Mouse (Mus musculus) urinary bladder, postnatal 10 days (tissue): ENCODE measurements around the gene Osbpl8.

ENCODE experiments used
- DNase-seq: peaks from one replicate; pipeline ENCODE4 v3.0.0; 2022; ENCODE audit warnings: low spot score

The Osbpl8 gene

DNA sequence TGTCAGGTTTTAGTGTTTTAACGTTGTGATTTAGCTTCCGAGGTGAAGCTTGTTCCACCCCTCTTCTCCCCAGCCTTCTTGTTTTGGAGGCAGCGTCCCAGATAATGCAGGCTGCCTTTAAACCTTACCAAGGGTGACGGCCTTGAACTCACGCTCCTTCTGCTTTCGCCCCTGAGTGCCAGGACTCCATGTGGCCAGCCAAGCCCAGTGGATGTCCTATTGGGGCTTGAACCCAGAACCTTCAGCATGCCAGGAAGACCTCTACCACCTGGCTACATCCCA lies 70.7 kb downstream of the Osbpl8 start:
- no peak for DNase-seq

DNA sequence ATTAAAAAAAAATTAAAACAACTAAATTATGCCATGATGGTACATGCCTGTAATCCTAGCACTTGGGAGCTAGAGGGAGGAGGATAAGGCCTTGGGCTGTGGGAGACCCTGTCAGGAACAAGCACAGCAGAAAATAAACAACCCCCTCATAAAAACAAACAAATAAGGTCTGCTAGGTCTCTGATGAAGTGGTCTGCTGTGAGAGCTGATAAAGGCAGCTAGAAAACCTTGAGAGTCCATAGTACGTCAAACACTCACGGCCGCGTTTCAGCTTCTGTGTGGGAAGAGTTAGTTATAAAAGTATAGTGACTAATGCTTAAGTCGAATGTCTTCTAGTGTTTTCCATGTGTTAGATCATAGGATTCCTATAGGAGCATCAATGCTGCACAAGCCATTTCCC lies 72.9 kb downstream of the Osbpl8 start:
- DNase-seq: no peak

DNA sequence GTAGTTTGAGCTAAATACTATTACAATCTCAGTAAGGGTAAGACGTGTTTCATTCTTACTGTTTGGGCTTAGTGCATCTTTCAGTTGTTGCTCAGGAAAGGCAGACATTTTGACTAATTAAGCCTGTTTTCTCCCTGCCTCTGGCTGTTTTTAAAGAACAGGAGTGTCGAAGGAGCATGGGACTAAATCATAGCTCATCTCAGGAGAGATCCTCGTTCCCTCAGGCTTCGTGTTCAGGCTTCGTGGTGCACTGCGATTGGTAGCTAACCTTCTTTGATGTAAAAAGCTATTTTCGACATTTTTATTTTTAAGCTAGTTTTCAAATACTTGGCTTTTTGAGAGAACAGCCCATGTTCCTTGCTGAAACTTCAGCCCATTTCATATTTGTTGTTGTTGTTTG lies 78.1 kb downstream of the Osbpl8 start:
- DNase-seq: no peak

DNA sequence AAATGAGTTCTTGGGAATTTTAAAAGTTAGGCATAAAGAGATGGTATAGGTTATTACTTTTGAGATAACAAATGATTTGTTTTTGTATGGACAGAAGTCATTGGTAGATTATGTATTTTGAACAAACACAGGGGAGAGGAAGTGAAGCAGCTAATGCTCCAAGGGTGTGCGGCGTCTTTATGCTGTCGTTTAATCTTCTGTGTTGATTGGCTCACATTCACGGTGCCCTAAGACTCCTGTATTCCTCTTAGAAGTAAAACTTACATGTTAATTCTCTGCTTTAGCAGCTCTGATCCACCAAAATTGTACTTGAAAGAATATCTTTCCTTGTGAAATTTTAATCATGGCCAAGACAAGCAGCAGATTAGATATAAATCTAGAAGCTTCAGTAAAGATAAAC lies 83.1 kb downstream of the Osbpl8 start:
- DNase-seq: no peak

DNA sequence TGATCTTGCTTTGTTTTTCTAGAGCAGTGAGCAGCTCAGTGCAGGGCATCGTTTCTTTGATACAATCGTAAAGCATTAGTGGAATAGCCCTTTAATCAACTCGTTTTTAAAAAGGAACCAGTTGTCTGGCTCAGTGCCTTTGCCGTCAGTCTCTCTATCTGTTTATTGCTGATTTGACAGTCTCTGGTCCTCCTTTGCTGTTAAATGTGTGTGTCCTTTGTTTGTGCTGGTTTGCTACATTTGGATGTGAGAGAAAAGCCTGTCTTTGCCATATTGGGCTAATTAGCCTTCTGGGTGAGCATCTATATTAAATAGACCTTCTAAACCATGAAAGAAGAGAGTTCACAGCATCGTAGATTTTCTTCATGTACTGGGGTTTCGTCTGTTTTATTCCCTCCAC lies 83.6 kb downstream of the Osbpl8 start:
- DNase-seq: no peak

DNA sequence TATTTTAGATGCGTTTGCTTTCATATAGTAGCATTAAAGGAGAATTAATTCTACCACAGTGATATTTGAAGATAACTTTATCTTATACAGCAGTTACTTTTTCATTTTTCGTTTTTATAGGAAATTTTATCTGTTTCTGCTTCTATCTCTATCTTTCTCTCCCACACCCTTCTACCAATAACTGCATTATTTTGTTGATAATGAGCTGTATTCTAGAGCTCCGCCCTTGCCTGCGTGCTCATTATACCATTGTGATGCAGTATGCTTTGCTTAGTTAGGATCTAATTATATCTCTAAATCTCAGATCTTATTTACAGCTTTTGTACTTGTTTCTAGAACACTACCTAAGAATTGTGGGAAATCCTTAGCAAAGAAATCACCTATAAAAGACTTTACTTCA lies 85.6 kb downstream of the Osbpl8 start:
- DNase-seq: no peak

DNA sequence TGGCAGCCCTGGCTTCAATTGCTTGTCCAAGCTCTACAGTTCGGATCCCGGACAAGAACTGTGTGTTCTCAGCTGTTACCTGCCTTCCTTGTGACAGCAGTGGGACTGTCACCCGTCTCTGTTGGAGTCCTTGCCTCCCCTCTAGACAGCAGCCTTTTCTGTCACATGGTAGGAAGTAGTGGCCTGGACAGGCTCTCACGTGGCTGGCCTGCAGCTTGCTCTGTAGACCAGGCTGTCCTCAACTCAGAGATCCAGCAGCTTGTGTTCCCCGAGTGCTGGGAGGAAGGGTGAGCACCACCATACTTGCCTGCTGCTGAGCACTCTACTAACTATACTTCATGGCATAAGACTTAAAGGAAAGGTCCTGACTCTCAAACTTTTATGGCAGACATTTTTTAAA lies 87.1 kb downstream of the Osbpl8 start:
- DNase-seq: no peak

DNA sequence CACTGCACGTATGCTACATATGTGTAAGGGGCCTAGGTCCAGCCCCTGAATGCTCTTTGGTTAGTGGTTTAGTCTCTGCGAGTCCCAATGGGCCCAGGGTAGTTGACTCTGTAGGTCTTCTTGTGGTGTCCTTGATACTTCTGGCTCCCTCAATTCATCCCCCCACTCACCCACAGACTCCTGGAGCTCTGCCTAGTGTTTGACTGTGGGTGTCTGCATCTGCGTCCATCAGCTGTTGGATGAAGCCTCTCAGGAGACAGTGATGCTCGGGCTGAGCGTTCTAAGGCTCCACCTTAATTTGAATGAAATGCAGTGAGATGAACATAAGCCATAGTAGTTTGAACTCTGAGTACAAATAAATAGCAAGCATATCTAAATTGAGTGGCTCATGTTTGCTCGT lies 90.7 kb downstream of the Osbpl8 start:
- no peak for DNase-seq

DNA sequence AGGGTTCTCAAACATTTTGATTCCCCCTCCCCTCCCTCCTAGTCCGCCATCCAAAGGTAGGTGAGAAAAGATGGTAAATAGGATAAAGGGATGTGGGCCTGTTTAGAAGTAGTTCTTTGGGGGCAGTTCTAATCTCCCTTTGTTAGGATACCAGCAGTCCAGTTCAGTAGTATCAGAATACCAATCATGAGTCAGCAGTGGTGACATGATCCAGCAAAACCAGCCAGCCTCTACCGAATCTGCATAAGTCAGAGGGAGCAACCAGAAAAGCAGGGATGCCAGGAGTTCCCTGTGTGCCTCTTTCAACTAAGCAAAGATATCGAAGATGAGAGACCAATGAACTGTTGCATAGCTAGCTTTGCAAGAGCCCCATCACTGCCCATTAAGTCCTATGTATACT lies 91.6 kb downstream of the Osbpl8 start:
- no peak for DNase-seq

DNA sequence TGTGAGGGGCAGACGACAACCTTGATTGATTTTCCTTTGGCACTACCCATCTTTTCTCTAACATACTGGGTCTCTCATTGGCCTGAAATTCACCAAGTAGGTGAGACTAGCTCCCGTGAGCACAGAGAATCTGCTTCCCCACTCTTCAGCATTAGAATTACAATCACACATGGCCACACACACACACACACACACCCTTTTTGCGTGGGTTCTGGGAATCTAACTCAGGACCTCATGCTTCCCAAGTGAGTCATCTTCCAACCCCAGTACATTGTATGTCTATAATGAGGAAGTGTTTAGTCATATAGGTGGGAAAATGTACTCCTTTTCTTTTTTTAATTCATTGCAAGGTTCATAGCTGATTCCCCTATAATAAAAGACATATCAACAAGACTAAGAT lies 92.8 kb downstream of the Osbpl8 start:
- no peak for DNase-seq

DNA sequence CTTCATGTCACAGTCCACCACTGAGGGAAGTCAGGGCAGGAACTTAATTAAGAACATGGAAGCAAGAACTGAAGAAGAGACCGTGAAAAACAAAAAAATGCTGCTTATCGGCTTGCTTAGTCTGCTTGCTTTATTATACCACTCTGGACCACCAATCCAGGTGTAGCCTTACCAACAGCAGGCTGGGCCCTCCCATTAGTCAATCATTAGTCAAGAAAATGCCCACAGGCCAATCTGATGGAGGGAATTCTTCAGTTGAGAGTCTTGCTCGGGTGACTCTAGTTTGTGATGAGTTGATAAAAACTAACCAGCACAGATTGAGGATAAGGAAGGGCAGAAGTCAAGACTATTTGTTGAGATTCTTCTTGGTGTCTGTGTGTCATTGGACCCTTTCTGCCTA lies 93.7 kb downstream of the Osbpl8 start:
- DNase-seq: no peak

DNA sequence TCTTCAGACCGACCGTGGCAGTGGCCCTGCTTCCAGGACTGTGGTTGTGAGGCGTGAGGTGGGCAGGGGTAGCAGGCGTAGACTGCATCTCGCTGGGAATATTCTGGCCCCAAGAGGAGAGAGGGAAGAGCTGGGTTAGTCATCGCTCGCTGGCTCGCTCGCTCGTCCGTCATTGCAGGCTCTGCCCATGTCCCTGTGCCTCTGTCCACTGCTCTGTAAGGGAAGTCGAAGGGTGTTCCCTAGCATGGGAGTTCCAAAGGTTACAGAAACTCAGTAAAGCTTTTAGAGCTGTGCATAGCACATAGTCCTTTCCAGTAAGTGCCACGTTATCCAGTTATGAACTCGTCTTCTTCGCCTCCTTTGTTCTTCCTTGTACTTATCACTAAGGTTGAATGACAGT lies 107.1 kb downstream of the Osbpl8 start:
- no peak for DNase-seq

DNA sequence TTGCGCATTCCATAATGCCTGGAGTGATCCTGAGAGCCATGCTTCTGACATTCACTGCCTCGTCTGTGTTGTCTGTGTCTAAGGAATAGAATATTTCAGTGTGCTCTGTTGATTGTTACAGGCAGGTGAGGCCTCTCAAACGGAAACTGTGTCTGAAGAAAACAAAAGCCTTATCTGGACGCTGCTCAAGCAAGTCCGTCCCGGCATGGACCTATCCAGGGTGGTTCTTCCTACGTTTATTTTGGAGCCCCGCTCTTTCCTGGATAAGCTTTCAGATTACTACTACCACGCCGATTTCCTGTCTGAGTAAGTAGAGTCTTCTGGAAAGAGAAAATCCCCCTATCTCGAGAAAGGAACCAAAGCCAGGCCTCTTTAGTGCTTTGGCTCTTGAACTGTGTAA lies 108.4 kb downstream of the Osbpl8 start:
- no peak for DNase-seq

DNA sequence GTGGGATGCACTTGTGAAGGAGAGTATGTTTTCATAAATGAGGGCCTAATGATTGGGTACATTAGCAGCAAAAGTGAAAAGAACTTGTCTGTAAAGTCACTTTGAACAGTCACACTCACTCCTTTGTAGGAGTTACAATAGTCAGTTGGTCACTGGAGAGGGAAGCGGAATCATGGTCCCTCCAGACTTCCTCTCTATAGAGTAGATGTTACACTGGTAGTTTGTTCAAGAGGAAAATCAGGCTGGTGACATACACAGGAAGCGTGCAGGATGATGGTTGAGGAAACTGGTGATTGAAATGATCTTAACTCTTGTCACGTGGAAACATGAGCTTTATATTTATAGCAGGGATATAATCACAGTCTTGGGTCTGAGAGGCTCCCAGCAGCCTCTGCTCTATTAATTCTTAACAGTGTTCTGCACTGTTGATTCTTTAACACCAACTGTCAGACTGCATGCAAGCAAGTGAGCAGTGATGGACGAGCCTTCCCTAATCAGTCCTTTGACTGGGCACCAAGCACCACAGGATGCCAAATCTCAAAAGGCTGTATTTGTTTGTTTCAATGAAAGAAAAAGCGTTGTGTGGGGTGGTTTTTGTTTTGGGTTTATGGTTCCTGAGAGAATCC lies 109.0 kb downstream of the Osbpl8 start:
- DNase-seq: no peak

DNA sequence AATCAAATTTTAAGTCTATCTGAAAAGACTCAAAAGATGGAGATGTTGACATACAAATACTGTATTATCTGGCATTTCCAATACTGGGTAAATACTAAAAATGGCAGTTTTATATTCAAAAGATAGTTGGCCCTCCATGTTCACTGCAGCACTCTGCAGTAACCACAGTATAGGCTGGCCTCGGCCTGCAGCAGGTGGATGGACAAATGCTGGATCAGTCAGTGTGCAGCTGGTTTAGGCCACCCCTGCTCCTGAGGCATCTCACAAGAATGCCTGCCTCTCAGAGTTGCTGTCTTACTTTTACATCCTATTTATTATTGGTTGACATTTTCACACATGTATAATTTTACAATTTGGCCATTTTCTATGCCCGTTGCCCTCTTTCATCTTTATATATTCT lies 111.3 kb downstream of the Osbpl8 start:
- no peak for DNase-seq

DNA sequence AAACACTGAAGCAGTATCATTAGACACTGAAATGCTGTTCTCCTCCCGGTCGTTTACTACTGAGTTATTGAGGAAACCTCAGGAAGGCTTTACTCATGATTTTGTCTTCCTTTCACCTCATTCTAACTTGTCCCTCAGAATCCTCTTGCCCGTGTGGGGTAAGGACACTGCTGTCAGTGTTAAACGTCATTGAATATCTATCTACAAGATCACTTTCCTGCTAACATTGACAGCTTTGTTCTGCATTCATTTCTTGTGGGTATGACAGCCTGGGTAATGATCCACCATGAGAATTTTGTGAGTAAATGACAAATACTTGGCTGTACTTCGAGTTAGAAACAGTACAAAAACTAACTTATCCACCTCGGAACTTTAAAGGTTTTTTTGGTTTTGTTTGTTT lies 133.1 kb downstream of the Osbpl8 start:
- no peak for DNase-seq

DNA sequence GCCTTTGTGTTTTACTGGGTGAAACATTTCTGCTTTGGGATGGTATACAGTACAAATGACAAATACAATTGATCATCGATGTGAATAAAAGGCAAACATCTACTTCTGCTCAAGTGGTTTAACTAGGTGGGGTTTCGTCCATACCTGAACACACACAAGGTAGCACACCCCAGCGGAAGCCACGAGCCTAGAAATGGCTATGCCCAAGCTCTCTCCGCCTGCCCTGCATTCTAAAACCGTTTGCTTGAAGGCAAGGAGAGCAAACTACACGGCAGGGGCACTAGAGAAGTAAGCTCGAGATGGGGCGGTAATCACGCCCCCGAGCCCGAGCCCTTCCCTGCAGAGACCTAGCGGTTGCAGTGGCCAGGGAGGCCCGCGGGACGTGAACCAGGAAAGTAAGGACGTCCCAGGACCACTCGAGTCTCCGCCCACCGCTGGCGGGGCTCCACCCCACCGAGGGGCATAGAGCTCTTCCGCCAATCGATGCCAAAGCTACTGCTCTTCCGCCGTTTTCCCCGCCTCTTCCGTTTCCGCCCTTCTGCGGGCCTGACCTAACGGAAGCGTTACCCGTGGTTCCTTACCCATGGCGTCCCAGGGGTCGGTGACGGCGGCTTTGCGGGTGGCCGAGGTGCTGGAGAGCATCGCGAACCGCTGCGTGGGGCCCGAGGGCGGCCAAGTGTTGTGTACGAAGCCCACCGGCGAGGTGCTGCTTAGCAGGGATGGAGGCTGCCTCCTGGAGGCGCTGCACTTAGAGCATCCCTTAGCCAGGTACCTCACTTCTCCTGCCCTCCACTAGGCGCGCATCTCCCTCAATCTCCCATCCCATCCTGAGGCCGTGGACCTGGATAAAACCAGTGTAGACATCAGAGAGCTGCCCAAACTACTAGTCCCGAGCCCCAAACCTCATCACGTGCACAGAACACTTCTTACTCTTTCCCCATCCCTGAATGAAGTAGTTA lies 133.9 kb downstream of the Osbpl8 start, which contains the start of gene Bbs10:
TSS of gene Bbs10 (plus strand) at position 540 of the 959 bp plus-strand sequence.
- peak; percentile 69 for DNase-seq

DNA sequence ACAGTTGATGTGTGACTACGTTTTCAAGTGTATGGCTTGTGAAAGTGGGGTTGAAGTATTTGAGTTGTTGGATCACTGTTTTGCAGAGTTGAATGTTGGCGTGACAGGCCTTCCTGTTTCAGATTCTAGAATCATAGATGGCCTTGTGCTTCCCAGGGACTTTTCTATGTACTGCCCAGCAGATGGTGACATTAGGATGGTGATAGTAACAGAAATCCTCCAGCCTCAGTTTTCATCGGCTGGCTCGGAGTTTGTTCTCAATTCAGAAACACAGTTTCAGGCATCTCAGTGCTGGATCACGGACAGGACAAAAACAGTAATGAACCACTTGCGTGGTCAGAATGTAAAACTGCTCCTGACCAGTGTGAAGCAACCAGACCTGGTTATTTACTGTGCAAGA lies 135.0 kb downstream of the Osbpl8 start:
- DNase-seq: no peak

DNA sequence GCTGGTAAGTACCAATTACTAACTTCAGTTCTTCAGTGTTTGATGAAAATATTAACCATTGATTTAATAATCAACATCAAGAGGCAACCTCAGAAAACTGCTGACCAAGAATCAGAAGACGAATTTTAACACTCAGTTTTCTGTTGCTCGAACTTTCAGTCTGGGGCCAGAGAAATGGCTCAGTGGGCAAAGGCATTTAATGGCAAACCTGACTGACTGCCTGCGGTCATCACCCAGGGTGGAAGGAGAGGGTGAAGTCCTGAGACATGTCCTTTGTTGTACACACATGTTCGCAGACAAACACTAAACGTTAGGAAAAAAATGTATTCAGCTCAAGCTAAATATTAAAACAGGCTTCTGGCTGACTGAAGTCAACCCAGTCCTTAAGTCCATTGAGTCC lies 136.5 kb downstream of the Osbpl8 start:
- DNase-seq: no peak

DNA sequence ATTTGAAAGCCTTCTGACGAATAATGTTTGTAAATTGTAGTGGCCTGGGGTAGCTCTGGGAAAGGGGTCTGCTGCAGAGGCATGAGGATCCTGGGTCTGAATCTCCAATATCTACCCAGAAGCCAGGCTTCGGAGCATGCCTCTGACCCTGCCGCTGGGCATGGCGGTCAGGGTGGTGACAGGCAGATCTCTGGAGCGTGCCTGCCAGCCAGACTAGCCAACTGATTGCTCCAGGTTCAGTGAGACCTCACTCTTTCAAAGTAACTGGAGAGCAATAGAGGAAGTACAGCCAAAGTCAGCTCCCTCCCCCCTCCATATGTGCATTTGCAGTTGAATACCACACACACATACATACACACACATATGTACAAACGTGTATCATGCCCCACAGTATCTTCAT lies 137.9 kb downstream of the Osbpl8 start:
- no peak for DNase-seq

DNA sequence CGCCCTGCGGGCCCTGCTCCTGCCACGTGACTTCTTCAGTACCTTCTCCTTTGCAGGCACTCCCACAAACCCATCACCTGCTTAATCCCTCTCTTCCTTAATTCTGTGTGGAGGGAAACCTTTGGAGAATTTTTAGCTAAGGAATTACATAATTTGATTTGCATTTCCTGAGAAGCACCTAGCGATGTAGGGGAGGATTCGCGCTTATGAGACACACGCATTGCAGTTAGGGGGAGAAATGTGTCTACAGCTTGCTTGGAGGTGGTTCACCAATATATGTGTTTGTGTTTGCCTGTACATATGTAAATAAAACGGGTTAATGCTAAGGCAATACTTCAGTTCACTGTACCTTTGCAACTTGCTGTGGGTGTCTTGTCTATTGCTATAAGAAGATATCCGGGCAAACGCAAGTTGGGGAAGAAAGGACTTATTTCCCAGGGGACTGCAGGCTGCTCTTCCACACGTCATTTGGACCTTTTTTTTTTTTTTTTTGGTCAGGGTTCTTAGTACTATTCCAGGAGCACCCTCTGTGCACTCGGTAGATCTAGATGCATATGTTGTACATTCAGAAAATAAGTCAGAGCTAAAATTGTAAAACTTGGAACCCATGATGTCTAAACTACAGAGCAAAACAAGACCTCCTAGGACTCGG lies 144.4 kb downstream of the Osbpl8 start:
- DNase-seq: no peak

DNA sequence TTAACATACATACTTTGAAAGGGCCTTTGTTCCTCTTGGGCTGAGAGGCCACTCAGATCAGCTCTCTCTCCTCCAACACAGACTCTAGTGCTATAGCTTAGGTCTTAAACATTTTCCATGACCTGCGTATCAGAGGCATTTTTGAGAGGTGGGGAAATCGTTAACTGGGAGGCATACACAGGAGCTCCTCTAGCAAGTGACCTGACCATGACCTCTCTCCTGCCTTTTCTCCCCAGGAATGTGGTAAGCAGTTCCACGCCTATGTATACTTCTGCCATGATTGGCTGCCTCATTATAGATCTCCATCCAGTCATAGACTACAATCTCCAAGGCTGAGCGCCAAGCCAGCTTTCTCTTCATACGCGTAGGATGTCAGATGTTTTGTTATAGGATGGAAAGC lies 148.7 kb downstream of the Osbpl8 start:
- no peak for DNase-seq

DNA sequence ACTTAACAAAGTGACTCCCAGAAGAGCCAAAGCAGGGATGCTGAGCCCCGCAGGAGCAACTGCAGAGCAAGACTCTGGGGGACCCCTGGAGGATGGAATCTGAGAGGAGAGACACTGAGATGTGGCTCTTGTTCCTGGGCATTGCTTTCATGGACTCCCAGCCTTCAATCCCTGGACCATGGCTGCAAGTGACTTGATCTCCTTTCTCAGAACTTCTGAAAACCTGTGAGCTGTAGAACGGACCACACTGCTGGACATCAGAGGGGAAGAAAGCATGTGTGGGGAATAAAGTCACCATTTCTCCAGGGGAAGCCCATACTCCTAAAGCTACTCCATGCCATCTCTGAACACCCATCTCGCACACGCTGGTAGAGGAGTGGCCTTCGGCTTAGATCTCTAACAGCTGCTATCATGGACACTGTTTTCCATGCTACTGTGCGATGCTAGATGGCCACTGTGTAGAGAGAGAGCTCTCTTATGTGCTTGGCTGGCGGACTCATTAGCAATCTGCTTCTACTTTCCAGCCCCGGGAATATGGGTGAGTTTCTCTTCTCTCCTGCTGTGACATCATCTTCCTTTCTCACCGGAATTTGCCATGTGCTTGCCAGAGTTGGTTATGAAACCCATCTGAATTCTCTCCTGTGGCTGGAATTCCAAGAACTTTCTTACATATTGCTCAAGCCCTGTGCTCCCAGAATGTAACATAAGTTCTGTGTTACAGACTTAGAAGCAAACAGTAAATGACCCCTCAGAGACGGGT lies 150.3 kb downstream of the Osbpl8 start:
- no peak for DNase-seq
